Mouse (Mus musculus): ENCODE measurements around the gene Fkbp11. TPM values are rescaled to one million over a fixed set of nuclear protein-coding genes. Genes with fewer than 3 reads are reported as not detected.
A peak's percentile ranks its signal among the peaks of the same experiment; 100 is the strongest.

The Fkbp11 gene
- total and polyA plus RNA-seq, 3 experiments = 118 to 160 TPM; not detected in 1

DNA sequence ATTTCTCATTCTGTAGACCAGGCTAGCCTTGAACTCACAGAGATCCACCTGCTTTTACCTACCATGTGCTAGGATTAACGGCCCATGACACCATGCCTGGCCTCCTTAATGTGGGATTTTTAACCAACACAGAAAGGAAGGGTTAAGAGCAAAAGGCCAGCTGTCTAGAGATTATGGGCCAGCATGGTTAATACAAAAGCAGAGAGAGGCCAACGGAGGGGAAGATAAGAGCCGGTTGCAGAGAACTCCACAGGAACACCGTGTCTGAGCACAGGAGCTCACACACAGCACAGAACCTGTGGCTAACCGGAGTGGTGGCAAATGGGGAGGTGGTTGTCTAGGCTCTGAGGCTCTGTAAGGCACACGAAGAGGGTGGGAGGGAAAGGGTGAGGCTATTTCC lies 5.4 kb upstream of the Fkbp11 start:
- Histone ChIP-seq H3K27me3 (ENCODE audit: control insufficient read depth in 1 of 2, insufficient read depth in 2 of 2, low read length in 2 of 2) (no peaks in the 10 kb centered on the region), H3K9ac (ENCODE audit: control insufficient read depth, low read depth, low read length, poor library complexity, severe bottlenecking) (peak overlapping the region; percentile 28), H3K4me1 (ENCODE audit: control insufficient read depth in 1 of 2, insufficient read depth in 2 of 2, low read length in 2 of 2) (peaks cover 6 to 22% of the 10 kb centered on the region in 2 experiments), H3K4me3 (ENCODE audit: control insufficient read depth in 1 of 2, insufficient read depth in 1 of 2, low read depth in 2 of 2, low read length in 2 of 2) (no peak overlapping the region), H3K9me3 (replicated peaks; ENCODE audit: insufficient read depth, low read length) (no peaks in the 10 kb centered on the region), H3K79me2 (ENCODE audit: control insufficient read depth, insufficient read depth, low read length, poor library complexity) (no peaks in the 10 kb centered on the region), H3K36me3 (ENCODE audit: control insufficient read depth in 1 of 2, insufficient read depth in 2 of 2, low read length in 2 of 2) (peaks cover 0 to 13% of the 10 kb centered on the region in 2 experiments; a peak in 2 of 4 replicates), H3K27ac (ENCODE audit: control insufficient read depth, low read depth, low read length) (peak overlapping the region; percentile 55)
- TF ChIP-seq MYC (IDR thresholded peaks at IDR 0.05; ENCODE audit: low read depth, low read length) (peak; percentile 70; the same call in 1 of the 2 replicates), MAFK (IDR thresholded peaks at IDR 0.05; ENCODE audit: borderline replicate concordance, low read depth, low read length) (no peak), ELF1 (IDR thresholded peaks at IDR 0.05; ENCODE audit: low read depth, low read length) (no peak), MAX (IDR thresholded peaks at IDR 0.05; ENCODE audit: low read length) (no peak; the same call in 1 of the 2 replicates), CHD1 (IDR thresholded peaks at IDR 0.05; ENCODE audit: low read depth, low read length) (no peak), GABPA (IDR thresholded peaks at IDR 0.05; ENCODE audit: low read depth, low read length) (no peak), JUND (IDR thresholded peaks at IDR 0.05; ENCODE audit: low read depth, low read length) (no peak), MEF2A (IDR thresholded peaks at IDR 0.05; ENCODE audit: extremely low read depth, insufficient replicate concordance, low read depth, low read length, poor library complexity, severe bottlenecking) (no peak), NELFE (IDR thresholded peaks at IDR 0.05; ENCODE audit: low read depth, low read length) (no peak), GATA1 (IDR thresholded peaks at IDR 0.05; ENCODE audit: low read depth, low read length) (peak; percentile 80), SMC3 (IDR thresholded peaks at IDR 0.05; ENCODE audit: low read depth, low read length) (no peak), ETS1 (IDR thresholded peaks at IDR 0.05; ENCODE audit: low read depth, low read length) (peak; percentile 53; the same call in 1 of the 2 replicates), UBTF (IDR thresholded peaks at IDR 0.05; ENCODE audit: borderline replicate concordance, insufficient read depth, low read depth, low read length) (no peak), CHD2 (IDR thresholded peaks at IDR 0.05; ENCODE audit: low read length) (no peak), TCF12 (IDR thresholded peaks at IDR 0.05; ENCODE audit: low read depth, low read length) (0 out of 2 replicates have a peak, but pooled peaks have one; percentile 26), ZMIZ1 (IDR thresholded peaks at IDR 0.05; ENCODE audit: low read depth, low read length) (no peak), TBP (IDR thresholded peaks at IDR 0.05; ENCODE audit: low read depth, low read length) (no peak), CTCF (IDR thresholded peaks at IDR 0.05 in 2 of 3, conservative IDR thresholded peaks at IDR 0.05 in 1 of 3; ENCODE audit: control insufficient read depth in 1 of 3, insufficient read depth in 1 of 3, low read depth in 2 of 3, low read length in 3 of 3, poor library complexity in 1 of 3, severe bottlenecking in 1 of 3) (no peak), POLR2AphosphoS2 (IDR thresholded peaks at IDR 0.05; ENCODE audit: low read length) (no peak), NRF1 (IDR thresholded peaks at IDR 0.05; ENCODE audit: insufficient read depth, low read depth, low read length, poor library complexity, severe bottlenecking) (no peak), EP300 (IDR thresholded peaks at IDR 0.05; ENCODE audit: low read depth in 1 of 2, low read length in 2 of 2) (peak; percentile 42 to 66), RAD21 (IDR thresholded peaks at IDR 0.05; ENCODE audit: low read depth, low read length) (no peak), TAL1 (IDR thresholded peaks at IDR 0.05; ENCODE audit: low read length) (peak; percentile 60), POLR2AphosphoS5 (IDR thresholded peaks at IDR 0.05; ENCODE audit: borderline replicate concordance, low read depth, low read length) (no peak), ZNF384 (IDR thresholded peaks at IDR 0.05; ENCODE audit: low read depth, low read length) (no peak), USF2 (IDR thresholded peaks at IDR 0.05; ENCODE audit: borderline replicate concordance in 1 of 2, insufficient read depth in 1 of 2, low read depth in 1 of 2, low read length in 2 of 2) (no peak), MYB (IDR thresholded peaks at IDR 0.05; ENCODE audit: low read depth, low read length) (no peak), MXI1 (IDR thresholded peaks at IDR 0.05; ENCODE audit: low read depth, low read length) (peak; percentile 63), MAZ (IDR thresholded peaks at IDR 0.05; ENCODE audit: low read depth, low read length) (no peak), HCFC1 (IDR thresholded peaks at IDR 0.05; ENCODE audit: low read depth, low read length) (no peak), SIN3A (IDR thresholded peaks at IDR 0.05; ENCODE audit: low read length) (peak; percentile 76), E2F4 (IDR thresholded peaks at IDR 0.05; ENCODE audit: borderline replicate concordance, low read depth, low read length) (no peak), KAT2A (conservative IDR thresholded peaks at IDR 0.05; ENCODE audit: low read depth, low read length) (no peak), POLR2A (IDR thresholded peaks at IDR 0.05; ENCODE audit: control insufficient read depth in 1 of 2, insufficient read depth in 1 of 2, low read depth in 1 of 2, low read length in 2 of 2, poor library complexity in 1 of 2) (no peak), ZC3H11A (IDR thresholded peaks at IDR 0.05; ENCODE audit: low read depth, low read length) (no peak)
- peak; percentile 78 for DNase-seq (ENCODE audit: low read depth, low spot score)

Data from MEL (cell line).